Mouse (Mus musculus): ENCODE data around the gene Spon1. TPM values are rescaled to one million over a fixed set of nuclear protein-coding genes. Genes with fewer than 3 reads are reported as not detected.
A peak's percentile ranks its signal among the peaks of the same experiment; 100 is the strongest.

Spon1 gene
- polyA plus RNA-seq, 1 experiment from 2014 or later = 73.1 TPM

DNA sequence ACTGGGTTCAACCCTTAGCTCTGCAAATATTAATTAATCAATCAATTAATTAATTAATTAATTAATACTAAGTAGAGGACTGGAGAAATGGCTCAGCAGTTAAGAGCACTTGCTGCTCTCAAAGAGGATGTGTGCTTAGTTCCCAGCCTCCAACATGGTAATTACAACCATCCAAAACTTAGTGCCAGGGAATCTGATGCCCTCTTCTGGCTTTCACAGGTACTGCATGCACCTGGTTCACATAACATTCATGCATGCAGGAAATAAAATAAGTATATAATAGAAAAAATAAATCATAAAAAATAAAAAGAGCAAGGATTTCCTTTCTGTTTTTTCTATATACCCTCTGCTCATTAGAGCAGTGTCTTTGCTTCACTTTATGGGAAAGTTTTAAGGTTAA is 132.6 kb downstream of the Spon1 start:
- peaks cover 33% of the 10 kb centered on the region for H3K4me1 ChIP-seq
- no peak overlapping the region for H3K27ac ChIP-seq (replicated peaks)
- peaks cover 18% of the 10 kb centered on the region for H3K36me3 ChIP-seq
- H3K9me3 ChIP-seq (replicated peaks) = peaks cover 6% of the 10 kb centered on the region; the same call in 1 of the 2 replicates
- DNase-seq (ENCODE audit: low spot score) = no peak
- no peak overlapping the region for H3K4me3 ChIP-seq
- H3K27me3 ChIP-seq (ENCODE audit: low read depth, poor library complexity, severe bottlenecking) = no peaks in the 10 kb centered on the region

DNA sequence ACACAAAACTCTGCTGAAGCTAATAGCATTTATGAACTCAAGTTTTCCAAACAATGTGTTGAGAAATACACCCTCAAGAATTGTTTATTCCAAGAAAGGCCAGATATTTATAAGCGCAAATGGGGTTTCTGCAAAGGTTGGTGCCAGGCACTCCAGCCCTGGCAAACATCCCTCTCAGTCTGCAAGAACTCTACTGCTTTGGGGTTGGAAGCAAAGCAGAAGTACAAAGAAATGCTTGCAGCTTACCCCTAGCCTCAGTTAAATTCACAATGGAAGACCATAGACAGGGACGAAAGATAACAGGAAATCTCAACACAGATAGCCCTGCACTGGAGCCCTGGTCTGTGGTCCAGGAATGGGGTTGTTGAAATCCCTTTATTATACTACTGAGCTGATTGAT is 135.7 kb downstream of the Spon1 start:
- 62% methylated on average over 2 of the region's 2 CpGs for WGBS
- Histone ChIP-seq H3K27ac (replicated peaks) (peak overlapping the region; percentile 82), H3K27me3 (ENCODE audit: low read depth, poor library complexity, severe bottlenecking) (no peaks in the 10 kb centered on the region), H3K4me1 (peaks cover 48% of the 10 kb centered on the region), H3K9me3 (replicated peaks) (peaks cover 6% of the 10 kb centered on the region; the same call in 1 of the 2 replicates), H3K4me3 (peak overlapping the region; percentile 23), H3K36me3 (peaks cover 10% of the 10 kb centered on the region)
- no peak for DNase-seq (ENCODE audit: low spot score)

DNA sequence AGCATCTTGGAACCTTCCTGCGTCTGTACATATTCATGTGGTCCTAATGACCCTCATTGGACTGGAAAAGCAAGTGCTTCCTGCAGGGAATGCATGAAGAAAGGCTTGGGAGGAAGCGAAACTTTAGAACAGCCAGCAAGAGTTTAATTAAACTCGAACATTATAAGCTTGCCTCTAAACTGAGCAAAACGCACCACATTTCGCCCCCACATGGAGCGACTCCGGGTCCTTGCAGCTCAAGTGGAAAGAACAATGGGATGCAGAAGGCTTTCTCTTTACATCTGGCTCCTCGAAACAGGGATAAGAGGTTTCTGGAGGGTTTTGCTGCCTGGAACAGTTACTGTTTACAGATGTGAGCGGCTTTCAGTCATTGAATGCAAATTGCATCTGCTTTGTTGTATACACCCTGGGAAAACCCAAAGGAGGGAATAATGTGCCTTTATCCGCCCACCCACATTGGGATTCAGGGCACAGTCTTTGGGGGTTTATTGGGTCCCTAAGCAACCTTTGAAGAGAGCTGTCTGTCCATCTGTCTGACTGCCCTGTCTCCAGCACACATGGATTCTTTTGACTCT is 136.2 kb downstream of the Spon1 start:
- H3K4me1 ChIP-seq = peaks cover 48% of the 10 kb centered on the region
- peak overlapping the region; percentile 23 for H3K4me3 ChIP-seq
- H3K27ac ChIP-seq (replicated peaks) = peak overlapping the region; percentile 82
- H3K36me3 ChIP-seq = peaks cover 5% of the 10 kb centered on the region; the same call in 1 of the 2 replicates
- DNase-seq (ENCODE audit: low spot score) = peak; percentile 58
- 19% methylated on average over 10 of the region's 10 CpGs for WGBS
- peaks cover 6% of the 10 kb centered on the region; the same call in 1 of the 2 replicates for H3K9me3 ChIP-seq (replicated peaks)
- H3K27me3 ChIP-seq (ENCODE audit: low read depth, poor library complexity, severe bottlenecking) = no peaks in the 10 kb centered on the region

DNA sequence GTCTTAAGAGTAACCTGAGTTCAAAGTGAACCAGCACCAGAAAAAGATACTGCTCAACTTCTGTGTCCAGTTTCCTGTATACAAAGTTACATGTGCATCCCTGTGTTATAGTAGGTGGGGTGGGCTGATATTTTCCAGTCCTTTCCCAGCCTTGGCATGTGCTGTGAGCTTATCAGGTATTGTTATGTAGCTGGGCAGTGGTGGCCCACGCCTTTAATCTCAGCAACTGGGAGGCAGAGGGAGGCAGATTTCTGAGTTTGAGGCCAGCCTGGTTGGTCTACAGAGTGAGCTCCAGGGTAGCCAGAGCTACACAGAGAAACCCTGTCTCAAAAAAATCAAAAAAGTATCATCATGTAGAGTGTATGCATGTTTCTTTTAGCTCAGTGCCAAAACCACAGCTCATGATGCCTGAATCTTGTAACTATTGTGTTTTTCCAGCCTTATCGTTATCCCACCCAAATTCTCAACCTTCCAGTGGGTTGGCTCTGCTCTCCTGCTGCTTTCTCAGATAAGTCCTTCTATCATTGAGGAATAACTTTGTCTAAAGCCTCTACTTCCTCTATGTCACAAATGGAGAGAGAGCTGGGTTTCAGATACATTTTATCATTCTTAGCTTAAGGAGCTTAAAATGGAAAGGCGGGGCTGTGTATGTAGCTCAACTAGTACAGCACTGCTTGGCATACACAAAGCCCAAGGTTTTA is 137.5 kb downstream of the Spon1 start:
- H3K36me3 ChIP-seq = no peaks in the 10 kb centered on the region

DNA sequence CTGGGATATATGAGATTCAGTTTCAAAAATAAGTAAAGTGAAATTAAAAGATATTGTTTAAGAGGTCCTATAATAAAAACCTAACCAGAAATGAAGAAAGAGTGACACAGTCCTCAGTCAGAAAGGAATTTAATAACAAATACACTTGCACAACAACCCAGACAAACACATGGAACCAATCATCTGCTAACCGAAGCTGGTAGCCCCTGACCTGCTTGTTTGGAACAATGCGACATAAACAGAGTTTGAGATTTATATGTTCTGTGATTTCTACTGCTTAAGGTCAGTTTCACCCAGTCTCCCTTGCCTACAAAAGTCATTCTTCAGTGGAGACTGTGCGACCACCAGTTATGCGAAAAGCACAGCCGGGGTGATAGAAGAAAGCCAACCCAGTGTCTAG is 138.1 kb downstream of the Spon1 start:
- peak overlapping the region; percentile 73 for H3K27ac ChIP-seq (replicated peaks)
- no peaks in the 10 kb centered on the region for H3K27me3 ChIP-seq (ENCODE audit: low read depth, poor library complexity, severe bottlenecking)
- H3K9me3 ChIP-seq (replicated peaks) = no peaks in the 10 kb centered on the region
- WGBS = 92% methylated on average over 5 of the region's 5 CpGs
- H3K4me3 ChIP-seq = no peak overlapping the region
- peaks cover 57% of the 10 kb centered on the region for H3K4me1 ChIP-seq
- no peaks in the 10 kb centered on the region for H3K36me3 ChIP-seq
- no peak for DNase-seq (ENCODE audit: low spot score)

More for the DNA sequence above, 137.5 kb downstream of the Spon1 start:
- Histone ChIP-seq H3K4me1 (peaks cover 51% of the 10 kb centered on the region), H3K27ac (replicated peaks) (peak overlapping the region; percentile 82), H3K27me3 (ENCODE audit: low read depth, poor library complexity, severe bottlenecking) (no peaks in the 10 kb centered on the region), H3K4me3 (no peak overlapping the region), H3K9me3 (replicated peaks) (peaks cover 2% of the 10 kb centered on the region; the same call in 1 of the 2 replicates)
- DNase-seq (ENCODE audit: low spot score) = no peak
- 91% methylated on average over 3 of the region's 3 CpGs for WGBS

DNA sequence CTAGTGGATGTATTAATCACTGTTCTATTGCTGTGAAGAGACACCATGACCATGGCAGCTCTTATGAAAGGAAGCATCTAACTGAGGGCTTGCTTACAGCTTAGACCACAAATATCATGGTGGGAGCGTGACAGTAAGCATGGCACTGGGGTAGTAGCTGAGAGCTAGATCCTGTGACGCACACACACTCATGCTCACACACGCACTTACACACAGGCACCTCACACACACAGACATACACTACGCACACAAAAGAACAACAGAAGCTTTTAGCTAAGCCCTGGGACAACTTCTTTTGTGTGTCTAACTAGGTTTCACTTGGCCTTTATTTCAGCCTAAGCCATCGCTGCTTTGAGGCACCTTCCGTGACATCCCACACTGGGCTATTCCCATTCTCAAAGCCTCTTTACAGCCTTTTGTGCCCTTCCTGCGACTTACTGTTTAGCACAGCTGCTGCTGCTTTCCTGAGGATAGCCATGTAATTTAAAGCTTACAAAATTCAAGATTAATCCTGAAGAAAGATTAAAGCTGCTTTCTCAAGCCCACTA is 138.6 kb downstream of the Spon1 start:
- WGBS = 49% methylated on average over 7 of the region's 7 CpGs
- H3K36me3 ChIP-seq = no peaks in the 10 kb centered on the region
- peak; percentile 20 for DNase-seq (ENCODE audit: low spot score)
- H3K27ac ChIP-seq (replicated peaks) = peak overlapping the region; percentile 73
- peaks cover 62% of the 10 kb centered on the region for H3K4me1 ChIP-seq
- no peak overlapping the region for H3K4me3 ChIP-seq
- no peaks in the 10 kb centered on the region for H3K9me3 ChIP-seq (replicated peaks)
- H3K27me3 ChIP-seq (ENCODE audit: low read depth, poor library complexity, severe bottlenecking) = no peaks in the 10 kb centered on the region

DNA sequence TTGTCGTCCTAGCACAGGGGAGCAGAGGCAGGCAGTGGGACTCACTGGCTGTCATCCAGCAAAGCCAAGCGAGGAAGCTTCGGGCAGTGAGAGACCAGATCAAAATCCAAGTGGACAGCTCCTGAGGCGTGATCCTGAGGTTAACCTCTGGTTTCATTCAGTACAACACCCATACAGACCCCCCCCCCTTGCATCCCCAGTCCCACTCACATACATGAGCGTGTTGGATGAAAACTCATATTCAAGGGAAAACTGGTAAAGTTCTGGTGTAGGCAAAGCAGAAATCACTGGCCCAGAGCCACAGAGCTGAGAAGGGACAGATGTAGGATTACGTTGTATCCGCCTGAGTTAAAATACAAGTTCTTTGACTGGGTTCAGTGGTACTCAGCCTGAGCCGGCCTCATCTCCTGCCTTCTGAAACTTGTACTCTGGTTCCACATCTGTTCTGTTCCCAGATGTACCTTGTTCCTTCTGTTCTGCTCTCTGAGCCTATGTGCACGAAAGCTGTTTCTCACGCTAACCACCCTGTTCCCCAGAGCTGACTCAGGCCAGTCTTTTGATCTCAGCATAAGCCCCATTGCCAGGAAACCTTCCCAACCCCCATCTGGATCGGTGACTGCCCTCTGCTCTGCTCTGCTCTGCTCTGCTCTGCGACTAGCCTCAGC is 143.5 kb downstream of the Spon1 start:
- H3K4me1 ChIP-seq = peaks cover 37% of the 10 kb centered on the region
- no peak overlapping the region for H3K4me3 ChIP-seq
- H3K36me3 ChIP-seq = no peaks in the 10 kb centered on the region
- WGBS = 19% methylated on average over 12 of the region's 12 CpGs
- peak overlapping the region; percentile 78 for H3K27ac ChIP-seq (replicated peaks)
- H3K9me3 ChIP-seq (replicated peaks) = no peaks in the 10 kb centered on the region
- no peaks in the 10 kb centered on the region for H3K27me3 ChIP-seq (ENCODE audit: low read depth, poor library complexity, severe bottlenecking)
- DNase-seq (ENCODE audit: low spot score) = peak; percentile 55

DNA sequence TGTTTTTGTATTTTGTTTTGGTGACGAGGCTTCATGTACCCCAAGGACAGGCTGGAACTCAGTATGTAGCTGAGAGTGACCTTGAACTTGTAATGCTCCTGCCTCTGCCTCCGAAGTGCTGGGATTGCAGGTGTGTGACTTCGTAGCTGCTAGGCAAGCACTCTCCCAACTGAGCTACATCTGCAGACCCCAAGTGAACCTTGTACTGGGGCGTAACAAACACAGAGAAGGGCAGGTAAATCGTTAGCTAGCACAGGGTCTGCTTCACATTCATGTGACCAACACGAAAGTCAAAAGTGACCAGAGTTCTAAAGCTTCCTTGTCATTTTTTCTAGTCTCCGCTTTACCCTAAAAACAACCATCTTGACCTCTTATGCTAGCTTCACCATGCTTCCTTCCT is 145.1 kb downstream of the Spon1 start:
- H3K4me3 ChIP-seq = no peak overlapping the region
- no peak for DNase-seq (ENCODE audit: low spot score)
- WGBS = 87% methylated on average over 7 of the region's 7 CpGs
- H3K27me3 ChIP-seq (ENCODE audit: low read depth, poor library complexity, severe bottlenecking) = no peaks in the 10 kb centered on the region
- no peaks in the 10 kb centered on the region for H3K9me3 ChIP-seq (replicated peaks)
- H3K36me3 ChIP-seq = no peaks in the 10 kb centered on the region
- 0 out of 2 replicates have a peak overlapping the region, but pooled peaks have one; percentile 23 for H3K27ac ChIP-seq (replicated peaks)
- H3K4me1 ChIP-seq = peaks cover 29% of the 10 kb centered on the region

DNA sequence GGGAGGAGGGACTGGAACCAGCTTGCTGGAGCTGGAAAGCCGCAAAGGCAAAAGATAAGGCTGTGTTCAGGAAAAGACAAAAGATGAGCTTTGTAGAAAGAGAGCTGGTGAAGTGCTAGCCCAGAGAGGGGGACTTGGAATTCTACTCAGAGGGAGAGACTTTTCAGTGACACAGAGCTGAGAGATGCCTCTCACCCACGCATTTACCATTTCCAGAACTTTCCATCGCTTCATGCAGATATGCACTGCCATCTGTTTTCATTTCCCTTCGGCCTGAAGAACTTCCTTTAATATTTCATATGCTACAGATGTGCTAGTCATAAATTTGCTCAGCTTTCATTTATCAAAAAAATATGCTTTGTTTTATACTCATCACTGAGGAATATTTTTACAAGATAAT is 150.1 kb downstream of the Spon1 start:
- H3K4me3 ChIP-seq = no peak overlapping the region
- H3K4me1 ChIP-seq = peaks cover 5% of the 10 kb centered on the region; the same call in 1 of the 2 replicates
- H3K9me3 ChIP-seq (replicated peaks) = no peaks in the 10 kb centered on the region
- WGBS = 84% methylated on average over 4 of the region's 4 CpGs
- no peaks in the 10 kb centered on the region for H3K27me3 ChIP-seq (ENCODE audit: low read depth, poor library complexity, severe bottlenecking)
- H3K27ac ChIP-seq (replicated peaks) = no peak overlapping the region
- H3K36me3 ChIP-seq = 0 out of 2 replicates have a peak, but pooled peaks cover 4% of the 10 kb centered on the region
- no peak for DNase-seq (ENCODE audit: low spot score)

DNA sequence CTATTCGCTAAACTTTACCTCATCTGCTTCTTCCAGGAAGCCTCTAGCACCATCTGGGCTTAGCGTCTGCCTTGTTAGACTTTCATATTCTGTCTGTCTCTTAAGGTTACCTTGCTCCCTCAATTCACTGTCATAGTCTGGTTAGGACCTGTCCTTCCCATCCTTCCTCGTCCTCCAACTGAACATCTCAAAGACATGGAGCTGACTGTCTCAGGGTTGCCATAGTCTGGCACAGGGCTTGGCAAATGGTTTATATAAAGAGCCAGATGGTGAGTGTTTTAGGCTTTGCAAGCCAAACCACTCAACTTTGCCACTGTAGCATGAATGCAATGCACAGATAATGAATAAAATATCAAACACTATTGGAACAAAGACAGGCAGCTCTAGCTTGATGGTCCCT is 153.1 kb downstream of the Spon1 start:
- DNase-seq (ENCODE audit: low spot score) = no peak
- Histone ChIP-seq H3K36me3 (0 out of 2 replicates have a peak, but pooled peaks cover 7% of the 10 kb centered on the region), H3K4me1 (no peaks in the 10 kb centered on the region), H3K4me3 (no peak overlapping the region), H3K9me3 (replicated peaks) (no peaks in the 10 kb centered on the region), H3K27ac (replicated peaks) (no peak overlapping the region), H3K27me3 (ENCODE audit: low read depth, poor library complexity, severe bottlenecking) (no peaks in the 10 kb centered on the region)
- WGBS = 92% methylated on average over 3 of the region's 3 CpGs

DNA sequence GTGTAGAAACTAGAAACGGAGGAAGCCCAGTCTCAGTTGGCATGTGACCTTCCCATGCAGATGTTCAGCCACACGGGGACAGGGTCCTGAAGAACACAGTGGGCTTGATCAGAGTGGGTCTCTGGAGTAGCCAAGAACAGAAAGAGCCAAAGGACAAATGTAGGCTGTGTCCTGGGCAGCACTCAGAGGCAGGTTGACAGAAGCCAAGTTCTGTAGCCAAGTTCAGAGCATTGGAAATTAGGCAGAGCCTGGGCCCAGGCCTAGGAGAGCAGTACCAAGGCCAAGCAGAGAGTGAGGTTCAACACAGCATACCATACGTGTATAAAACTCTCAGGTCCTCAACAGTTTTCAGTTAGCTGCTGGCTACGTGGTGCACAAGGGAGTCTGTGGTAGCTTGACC is 153.7 kb downstream of the Spon1 start:
- Histone ChIP-seq H3K36me3 (peaks cover 7% of the 10 kb centered on the region; the same call in 1 of the 2 replicates), H3K4me1 (no peaks in the 10 kb centered on the region), H3K4me3 (no peak overlapping the region), H3K27me3 (ENCODE audit: low read depth, poor library complexity, severe bottlenecking) (no peaks in the 10 kb centered on the region), H3K9me3 (replicated peaks) (no peaks in the 10 kb centered on the region), H3K27ac (replicated peaks) (no peak overlapping the region)
- 86% methylated on average over 4 of the region's 4 CpGs for WGBS
- DNase-seq (ENCODE audit: low spot score) = no peak

DNA sequence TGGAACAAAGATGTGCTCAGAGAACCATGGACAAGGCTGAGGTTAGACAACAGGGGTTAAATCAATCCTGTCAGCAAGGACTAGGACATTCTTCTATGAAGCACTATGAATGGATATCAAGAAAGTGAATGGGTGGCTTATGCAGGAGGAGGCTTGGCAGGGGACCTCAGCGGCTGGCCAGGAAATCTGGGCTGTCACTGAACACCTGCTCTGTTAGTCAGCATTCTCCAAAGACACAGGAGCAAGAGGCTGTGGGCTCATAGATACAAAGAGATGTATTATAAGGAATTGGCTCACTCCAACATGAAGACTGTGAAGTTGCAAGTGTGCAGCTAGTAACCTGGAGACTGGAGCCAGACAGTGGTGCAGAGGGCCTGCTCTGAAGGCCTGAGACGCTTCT is 154.3 kb downstream of the Spon1 start:
- Histone ChIP-seq H3K36me3 (peaks cover 7% of the 10 kb centered on the region; the same call in 1 of the 2 replicates), H3K4me1 (no peaks in the 10 kb centered on the region), H3K27me3 (ENCODE audit: low read depth, poor library complexity, severe bottlenecking) (no peaks in the 10 kb centered on the region), H3K4me3 (no peak overlapping the region), H3K9me3 (replicated peaks) (no peaks in the 10 kb centered on the region), H3K27ac (replicated peaks) (no peak overlapping the region)
- no peak for DNase-seq (ENCODE audit: low spot score)
- 83% methylated on average over 2 of the region's 2 CpGs for WGBS
